ENCODE assay signal across 8 mouse cellular contexts in genomic region chr17:56219251-56219650, GRCm38 (mm10). TPM values are rescaled to one million over a fixed set of nuclear protein-coding genes. Genes with fewer than 3 reads are reported as not detected.
DNase-seq lines count a peak whose midpoint lies in the region; ATAC-seq and TF ChIP-seq lines count a peak whose summit lies in the region.

No protein-coding gene starts in this region.

- H3K27ac ChIP-seq in heart, embryonic 10.5 days, result peak overlapping the region; percentile 97
- H3K27ac ChIP-seq in hindbrain, embryonic 10.5 days, result peak overlapping the region; percentile 95
- peak overlapping the region; percentile 95 for H3K27ac ChIP-seq in midbrain, embryonic 10.5 days (replicated peaks)

- 44% methylated on average over 12 of the region's 12 CpGs for WGBS in heart, embryonic 10.5 days
- 46% methylated on average over 12 of the region's 12 CpGs for WGBS in hindbrain, embryonic 10.5 days
- WGBS in midbrain, embryonic 10.5 days, result 50% methylated on average over 12 of the region's 12 CpGs

- peak overlapping the region; percentile 96 for H3K4me3 ChIP-seq in heart, embryonic 10.5 days
- peak overlapping the region; percentile 91 for H3K4me3 ChIP-seq in G1E (ENCODE audit: low read depth, low read length)
- H3K4me3 ChIP-seq in hindbrain, embryonic 10.5 days, result peak overlapping the region; percentile 95
- H3K4me3 ChIP-seq in midbrain, embryonic 10.5 days, result peak overlapping the region; percentile 96

- H3K4me1 ChIP-seq in heart, embryonic 10.5 days, result peaks cover 24% of the 10 kb centered on the region
- peaks cover 35% of the 10 kb centered on the region for H3K4me1 ChIP-seq in G1E (ENCODE audit: insufficient read depth, low read depth, low read length)
- peaks cover 36% of the 10 kb centered on the region for H3K4me1 ChIP-seq in hindbrain, embryonic 10.5 days (replicated peaks)
- H3K4me1 ChIP-seq in midbrain, embryonic 10.5 days, result peaks cover 34% of the 10 kb centered on the region

- no peak for TF ChIP-seq CTCF in G1E (IDR thresholded peaks at IDR 0.05; ENCODE audit: low read depth, low read length)

- H3K27me3 ChIP-seq in heart, embryonic 10.5 days (ENCODE audit: insufficient read depth, poor library complexity, severe bottlenecking), result no peaks in the 10 kb centered on the region
- H3K27me3 ChIP-seq in G1E (ENCODE audit: insufficient read depth, low read length), result peaks cover 4% of the 10 kb centered on the region
- H3K27me3 ChIP-seq in hindbrain, embryonic 10.5 days (ENCODE audit: insufficient read depth, poor library complexity, severe bottlenecking), result no peaks in the 10 kb centered on the region
- no peaks in the 10 kb centered on the region for H3K27me3 ChIP-seq in midbrain, embryonic 10.5 days (ENCODE audit: low read depth, poor library complexity, severe bottlenecking)

- 0 out of 2 replicates have a peak, but pooled peaks cover 14% of the 10 kb centered on the region for H3K36me3 ChIP-seq in heart, embryonic 10.5 days
- H3K36me3 ChIP-seq in G1E (replicated peaks), result peaks cover 34% of the 10 kb centered on the region
- peaks cover 17% of the 10 kb centered on the region for H3K36me3 ChIP-seq in hindbrain, embryonic 10.5 days
- peaks cover 13% of the 10 kb centered on the region for H3K36me3 ChIP-seq in midbrain, embryonic 10.5 days

- intact Hi-C loops in heart, postnatal 25 days (cut with DNase I), result no loop called here

- H3K9me3 ChIP-seq in heart, embryonic 10.5 days, result no peaks in the 10 kb centered on the region
- no peaks in the 10 kb centered on the region for H3K9me3 ChIP-seq in G1E (replicated peaks)
- H3K9me3 ChIP-seq in hindbrain, embryonic 10.5 days, result no peaks in the 10 kb centered on the region
- H3K9me3 ChIP-seq in midbrain, embryonic 10.5 days (replicated peaks), result no peaks in the 10 kb centered on the region

- no peak for DNase-seq in heart, embryonic 10.5 days (ENCODE audit: low spot score)
- no peak for DNase-seq in heart, postnatal 25 days (ENCODE audit: low spot score)
- no peak for DNase-seq in G1E (ENCODE audit: low spot score)
- no peak for DNase-seq in hindbrain, embryonic 10.5 days (ENCODE audit: low spot score)
- DNase-seq in midbrain, embryonic 10.5 days (ENCODE audit: low spot score), result no peak
- no peak for DNase-seq in adrenal gland, postnatal 4 days (ENCODE audit: low spot score in 2 of 2)
- no peak for DNase-seq in cerebellum, adult 11-12 months
- no peak for DNase-seq in thymus, postnatal 25 days

- no peak for ATAC-seq in G1E (ENCODE audit: extremely low read depth, insufficient number of reproducible peaks, low FRiP score, poor library complexity, severe bottlenecking)

RNA-seq across cellular contexts. Expression of gene Dpp9, which starts 0.5 kb away (rescaled TPM):
- polyA plus RNA-seq in heart, embryonic 10.5 days (2016; fragmentation: Nextera tagmentation; extraction: Ambion mirVana), result 31.0 and 34.3 TPM in 2 replicates
- total RNA-seq in heart, postnatal 25 days (2021), result 10 to 100 TPM; 37.1 to 39.1 TPM
- total RNA-seq in G1E (2014; fragmentation: Nextera tagmentation), result 22.4 and 26.8 TPM in 2 replicates
- total RNA-seq in G1E (2017), result 13.0 and 14.4 TPM in 2 replicates
- polyA plus RNA-seq in G1E (2012), result 61.8 and 62.4 TPM in 2 replicates
- polyA plus RNA-seq in hindbrain, embryonic 10.5 days (2016; fragmentation: Nextera tagmentation; extraction: Ambion mirVana), result 43.0 and 52.3 TPM in 2 replicates
- polyA plus RNA-seq in midbrain, embryonic 10.5 days (2016; fragmentation: Nextera tagmentation; extraction: Ambion mirVana), result 45.6 and 46.9 TPM in 2 replicates
- total RNA-seq in adrenal gland, postnatal 4 days (2021), result 10 to 100 TPM; 34.4 to 37.3 TPM

RNA-seq across cellular contexts. Expression of gene Mydgf, which starts 35.5 kb away (rescaled TPM):
- 94.2 and 106 TPM in 2 replicates for polyA plus RNA-seq in heart, embryonic 10.5 days (2016; fragmentation: Nextera tagmentation; extraction: Ambion mirVana)
- 10 to 100 TPM; 30.2 to 33.0 TPM for total RNA-seq in heart, postnatal 25 days (2021)
- total RNA-seq in G1E (2014; fragmentation: Nextera tagmentation) (19.9 and 22.0 TPM in 2 replicates), G1E (2017) (32.3 and 36.2 TPM in 2 replicates)
- polyA plus RNA-seq in G1E (2012), result 27.3 and 36.6 TPM in 2 replicates
- polyA plus RNA-seq in hindbrain, embryonic 10.5 days (2016; fragmentation: Nextera tagmentation; extraction: Ambion mirVana), result 70.5 and 80.6 TPM in 2 replicates
- 77.0 and 78.4 TPM in 2 replicates for polyA plus RNA-seq in midbrain, embryonic 10.5 days (2016; fragmentation: Nextera tagmentation; extraction: Ambion mirVana)
- total RNA-seq in adrenal gland, postnatal 4 days (2021), result 10 to 100 TPM; 65.9 to 66.3 TPM

RNA-seq across cellular contexts. Expression of gene Fem1a, which starts 37.4 kb away (rescaled TPM):
- 15.0 and 20.3 TPM in 2 replicates for polyA plus RNA-seq in heart, embryonic 10.5 days (2016; fragmentation: Nextera tagmentation; extraction: Ambion mirVana)
- 100 to 1,000 TPM; 102 to 105 TPM for total RNA-seq in heart, postnatal 25 days (2021)
- total RNA-seq in G1E (2014; fragmentation: Nextera tagmentation) (14.4 and 16.5 TPM in 2 replicates), G1E (2017) (17.8 and 18.9 TPM in 2 replicates)
- polyA plus RNA-seq in G1E (2012), result 20.1 and 20.7 TPM in 2 replicates
- polyA plus RNA-seq in hindbrain, embryonic 10.5 days (2016; fragmentation: Nextera tagmentation; extraction: Ambion mirVana), result 13.3 and 15.5 TPM in 2 replicates
- 11.7 and 15.1 TPM in 2 replicates for polyA plus RNA-seq in midbrain, embryonic 10.5 days (2016; fragmentation: Nextera tagmentation; extraction: Ambion mirVana)
- 10 to 100 TPM; 30.5 to 33.5 TPM for total RNA-seq in adrenal gland, postnatal 4 days (2021)

RNA-seq across cellular contexts. Expression of gene Tnfaip8l1, which starts 57.0 kb away (rescaled TPM):
- 5.5 and 6.0 TPM in 2 replicates for polyA plus RNA-seq in heart, embryonic 10.5 days (2016; fragmentation: Nextera tagmentation; extraction: Ambion mirVana)
- total RNA-seq in heart, postnatal 25 days (2021), result 1 to 10 TPM; 2.2 to 2.5 TPM
- 2.0 and 2.1 TPM in 2 replicates for total RNA-seq in G1E (2014; fragmentation: Nextera tagmentation)
- 2.8 and 3.2 TPM in 2 replicates for total RNA-seq in G1E (2017)
- polyA plus RNA-seq in G1E (2012), result 1.0 and 1.1 TPM in 2 replicates
- 10.4 and 11.8 TPM in 2 replicates for polyA plus RNA-seq in hindbrain, embryonic 10.5 days (2016; fragmentation: Nextera tagmentation; extraction: Ambion mirVana)
- 7.2 and 8.4 TPM in 2 replicates for polyA plus RNA-seq in midbrain, embryonic 10.5 days (2016; fragmentation: Nextera tagmentation; extraction: Ambion mirVana)
- 1 to 10 TPM; 8.0 to 9.2 TPM for total RNA-seq in adrenal gland, postnatal 4 days (2021)

RNA-seq across cellular contexts. Expression of gene Ticam1, which starts 57.3 kb away (rescaled TPM):
- polyA plus RNA-seq in heart, embryonic 10.5 days (2016; fragmentation: Nextera tagmentation; extraction: Ambion mirVana), result 6.8 and 9.5 TPM in 2 replicates
- 1 to 10 TPM; 7.6 to 9.8 TPM for total RNA-seq in heart, postnatal 25 days (2021)
- 15.2 and 16.2 TPM in 2 replicates for total RNA-seq in G1E (2014; fragmentation: Nextera tagmentation)
- total RNA-seq in G1E (2017), result 4.9 and 5.7 TPM in 2 replicates
- 7.4 and 8.1 TPM in 2 replicates for polyA plus RNA-seq in G1E (2012)
- polyA plus RNA-seq in hindbrain, embryonic 10.5 days (2016; fragmentation: Nextera tagmentation; extraction: Ambion mirVana), result 2.4 and 2.6 TPM in 2 replicates
- 2.4 and 3.1 TPM in 2 replicates for polyA plus RNA-seq in midbrain, embryonic 10.5 days (2016; fragmentation: Nextera tagmentation; extraction: Ambion mirVana)
- 10 to 100 TPM; 21.0 to 22.2 TPM for total RNA-seq in adrenal gland, postnatal 4 days (2021)
